Mouse (Mus musculus): ENCODE data around the gene C2cd5. TPM values are rescaled to one million over a fixed set of nuclear protein-coding genes. Genes with fewer than 3 reads are reported as not detected.

The C2cd5 gene
- polyA plus RNA-seq, 1 experiment from 2014 or later, result 39.0 TPM

- no peaks in the 10 kb centered on the region for H3K9me3 ChIP-seq (ENCODE audit: control insufficient read depth, low read length)
- ATAC-seq, result no peak
- 86% methylated on average over 9 of the region's 9 CpGs for WGBS
- no peak overlapping the region for H3K4me3 ChIP-seq (ENCODE audit: low read length)
- H3K4me2 ChIP-seq (ENCODE audit: low read length), result no peak overlapping the region
- no peaks in the 10 kb centered on the region; the same call in 1 of the 2 replicates for H3K4me1 ChIP-seq (ENCODE audit: control insufficient read depth, insufficient read depth, low read depth, low read length)
- H3K27ac ChIP-seq (ENCODE audit: low read depth, low read length), result no peak overlapping the region
- no peak overlapping the region for H3K9ac ChIP-seq (ENCODE audit: low read depth, low read length)
- no peaks in the 10 kb centered on the region for H3K27me3 ChIP-seq (replicated peaks; ENCODE audit: control insufficient read depth, insufficient read depth, low read length)
- H3K36me3 ChIP-seq (ENCODE audit: control insufficient read depth, insufficient read depth, low read length), result no peaks in the 10 kb centered on the region
Observed at GRCm38 (mm10) chr6:143140884-143141283, 40.9 kb upstream of the C2cd5 start.

DNA sequence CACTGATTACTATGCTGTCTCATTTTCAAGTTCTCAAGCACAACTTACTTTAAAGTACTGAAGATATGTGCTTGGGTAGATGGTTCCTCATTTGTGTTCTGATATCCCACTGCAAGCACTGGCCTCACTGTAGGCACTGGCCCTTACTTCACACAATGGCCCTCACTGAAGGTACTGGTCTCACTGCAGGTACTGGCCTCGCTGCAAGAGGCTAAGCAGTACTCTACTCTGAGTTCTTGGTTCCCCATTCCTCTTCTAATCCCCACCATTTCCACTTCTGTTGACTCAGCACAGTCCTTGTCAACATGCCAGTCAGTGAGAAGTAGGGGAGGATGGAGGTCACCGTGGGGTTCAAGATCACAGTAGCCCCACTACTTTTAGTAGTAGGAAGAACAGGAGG, 39.5 kb upstream of the C2cd5 start:
- 96% methylated on average over 2 of the region's 2 CpGs for WGBS
- Histone ChIP-seq H3K27ac (ENCODE audit: low read depth, low read length) (no peak overlapping the region), H3K4me3 (ENCODE audit: low read length) (no peak overlapping the region), H3K36me3 (ENCODE audit: control insufficient read depth, insufficient read depth, low read length) (no peaks in the 10 kb centered on the region), H3K4me2 (ENCODE audit: low read length) (no peak overlapping the region), H3K4me1 (ENCODE audit: control insufficient read depth, insufficient read depth, low read depth, low read length) (no peaks in the 10 kb centered on the region; the same call in 1 of the 2 replicates), H3K27me3 (replicated peaks; ENCODE audit: control insufficient read depth, insufficient read depth, low read length) (no peaks in the 10 kb centered on the region), H3K9me3 (ENCODE audit: control insufficient read depth, low read length) (no peaks in the 10 kb centered on the region), H3K9ac (ENCODE audit: low read depth, low read length) (no peak overlapping the region)
- ATAC-seq, result no peak

GRCm38 (mm10) chr6:143137341-143137740, 37.4 kb upstream of the C2cd5 start:
- 82% methylated on average over 5 of the region's 5 CpGs for WGBS
- Histone ChIP-seq H3K4me2 (ENCODE audit: low read length) (no peak overlapping the region), H3K27ac (ENCODE audit: low read depth, low read length) (no peak overlapping the region)

GRCm38 (mm10) chr6:143136688-143137087, 36.7 kb upstream of the C2cd5 start:
- Histone ChIP-seq H3K9me3 (ENCODE audit: control insufficient read depth, low read length) (no peaks in the 10 kb centered on the region), H3K36me3 (ENCODE audit: control insufficient read depth, insufficient read depth, low read length) (no peaks in the 10 kb centered on the region), H3K4me3 (ENCODE audit: low read length) (no peak overlapping the region), H3K27ac (ENCODE audit: low read depth, low read length) (no peak overlapping the region), H3K4me2 (ENCODE audit: low read length) (no peak overlapping the region), H3K27me3 (replicated peaks; ENCODE audit: control insufficient read depth, insufficient read depth, low read length) (no peaks in the 10 kb centered on the region), H3K4me1 (ENCODE audit: control insufficient read depth, insufficient read depth, low read depth, low read length) (no peaks in the 10 kb centered on the region), H3K9ac (ENCODE audit: low read depth, low read length) (no peak overlapping the region)
- ATAC-seq, result no peak
- WGBS, result 97% methylated on average over 7 of the region's 7 CpGs

More at GRCm38 (mm10) chr6:143137341-143137740, 37.4 kb upstream of the C2cd5 start:
- no peak overlapping the region for H3K9ac ChIP-seq (ENCODE audit: low read depth, low read length)
- H3K4me3 ChIP-seq (ENCODE audit: low read length), result no peak overlapping the region
- no peaks in the 10 kb centered on the region for H3K9me3 ChIP-seq (ENCODE audit: control insufficient read depth, low read length)
- no peaks in the 10 kb centered on the region for H3K36me3 ChIP-seq (ENCODE audit: control insufficient read depth, insufficient read depth, low read length)
- no peaks in the 10 kb centered on the region for H3K27me3 ChIP-seq (replicated peaks; ENCODE audit: control insufficient read depth, insufficient read depth, low read length)
- no peaks in the 10 kb centered on the region for H3K4me1 ChIP-seq (ENCODE audit: control insufficient read depth, insufficient read depth, low read depth, low read length)
- ATAC-seq, result no peak

GRCm38 (mm10) chr6:143135097-143135496, 35.2 kb upstream of the C2cd5 start:
- Histone ChIP-seq H3K4me3 (ENCODE audit: low read length) (no peak overlapping the region), H3K4me1 (ENCODE audit: control insufficient read depth, insufficient read depth, low read depth, low read length) (no peaks in the 10 kb centered on the region), H3K36me3 (ENCODE audit: control insufficient read depth, insufficient read depth, low read length) (no peaks in the 10 kb centered on the region), H3K9me3 (ENCODE audit: control insufficient read depth, low read length) (peaks cover 2% of the 10 kb centered on the region; the same call in 1 of the 2 replicates), H3K27me3 (replicated peaks; ENCODE audit: control insufficient read depth, insufficient read depth, low read length) (no peaks in the 10 kb centered on the region), H3K4me2 (ENCODE audit: low read length) (no peak overlapping the region), H3K9ac (ENCODE audit: low read depth, low read length) (no peak overlapping the region), H3K27ac (ENCODE audit: low read depth, low read length) (no peak overlapping the region)
- ATAC-seq, result no peak
- WGBS, result 83% methylated on average over 13 of the region's 13 CpGs

- H3K4me3 ChIP-seq (ENCODE audit: low read length), result no peak overlapping the region
- no peak overlapping the region for H3K4me2 ChIP-seq (ENCODE audit: low read length)
- H3K4me1 ChIP-seq (ENCODE audit: control insufficient read depth, insufficient read depth, low read depth, low read length), result no peaks in the 10 kb centered on the region
- H3K9me3 ChIP-seq (ENCODE audit: control insufficient read depth, low read length), result peaks cover 2% of the 10 kb centered on the region; the same call in 1 of the 2 replicates
- ATAC-seq, result no peak
- no peak overlapping the region for H3K9ac ChIP-seq (ENCODE audit: low read depth, low read length)
- H3K27ac ChIP-seq (ENCODE audit: low read depth, low read length), result no peak overlapping the region
- no peaks in the 10 kb centered on the region for H3K27me3 ChIP-seq (replicated peaks; ENCODE audit: control insufficient read depth, insufficient read depth, low read length)
- H3K36me3 ChIP-seq (ENCODE audit: control insufficient read depth, insufficient read depth, low read length), result no peaks in the 10 kb centered on the region
- WGBS, result 71% methylated on average over 2 of the region's 2 CpGs
Observed at GRCm38 (mm10) chr6:143133150-143133549, 33.2 kb upstream of the C2cd5 start.

DNA sequence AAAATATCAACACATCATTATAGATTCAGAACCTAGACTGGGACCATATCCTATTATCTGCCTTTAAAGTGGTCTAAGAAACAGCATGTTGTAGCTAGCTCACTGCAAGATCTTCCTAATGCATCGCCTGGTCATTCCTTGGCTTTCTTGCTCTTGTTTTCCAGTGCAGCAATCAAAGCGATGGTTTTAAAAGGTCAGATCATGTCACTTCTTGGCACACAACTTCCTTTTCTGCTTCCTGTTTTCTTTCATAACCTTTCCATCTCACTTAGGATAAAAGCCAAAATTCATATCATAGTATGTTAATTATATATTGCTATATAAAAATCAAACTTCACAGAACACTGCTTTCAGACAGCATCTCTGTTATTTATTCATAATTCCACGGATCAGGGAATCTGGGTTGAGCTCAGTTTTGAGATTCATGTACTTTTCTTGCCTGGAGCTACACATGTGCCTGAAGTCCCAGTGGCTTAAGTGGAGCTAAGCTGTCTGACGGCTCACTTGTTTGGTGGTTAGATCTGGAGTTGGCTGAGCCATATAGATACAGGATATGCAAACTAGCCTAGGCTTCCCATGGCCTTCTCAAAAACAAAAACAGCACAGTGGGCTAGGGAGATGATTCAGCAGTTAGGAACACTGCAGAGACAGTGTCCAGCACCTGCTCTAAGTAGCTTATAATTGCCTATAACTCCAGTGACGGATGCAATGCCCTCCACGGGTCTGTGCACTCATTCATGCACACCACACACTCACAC, 32.1 kb upstream of the C2cd5 start:
- Histone ChIP-seq H3K4me1 (ENCODE audit: control insufficient read depth, insufficient read depth, low read depth, low read length) (no peaks in the 10 kb centered on the region), H3K4me2 (ENCODE audit: low read length) (no peak overlapping the region), H3K27me3 (replicated peaks; ENCODE audit: control insufficient read depth, insufficient read depth, low read length) (no peaks in the 10 kb centered on the region), H3K9me3 (ENCODE audit: control insufficient read depth, low read length) (peaks cover 2% of the 10 kb centered on the region; the same call in 1 of the 2 replicates), H3K27ac (ENCODE audit: low read depth, low read length) (no peak overlapping the region), H3K4me3 (ENCODE audit: low read length) (no peak overlapping the region), H3K36me3 (ENCODE audit: control insufficient read depth, insufficient read depth, low read length) (no peaks in the 10 kb centered on the region), H3K9ac (ENCODE audit: low read depth, low read length) (no peak overlapping the region)
- ATAC-seq, result no peak
- WGBS, result 67% methylated on average over 6 of the region's 6 CpGs

DNA sequence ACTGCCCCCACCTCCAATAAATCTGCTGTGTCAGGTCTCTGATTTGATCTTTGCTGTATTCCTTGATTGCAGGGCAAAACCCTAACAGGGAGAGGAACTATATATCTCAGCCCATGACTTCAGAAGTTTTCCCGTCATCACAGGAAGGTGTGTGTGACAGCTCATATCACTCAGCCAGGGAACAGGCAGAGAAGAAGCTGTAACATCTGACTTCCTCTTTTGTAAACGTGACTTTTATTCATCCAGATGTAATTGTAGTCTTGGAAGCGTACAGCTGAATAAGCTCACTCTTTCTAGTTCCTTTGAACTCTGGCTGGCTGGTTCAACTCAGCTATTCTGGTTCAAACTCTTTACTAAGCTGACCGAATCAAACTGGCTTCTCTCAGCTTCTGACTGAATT, 30.5 kb upstream of the C2cd5 start:
- Histone ChIP-seq H3K27me3 (replicated peaks; ENCODE audit: control insufficient read depth, insufficient read depth, low read length) (no peaks in the 10 kb centered on the region), H3K9ac (ENCODE audit: low read depth, low read length) (no peak overlapping the region), H3K4me1 (ENCODE audit: control insufficient read depth, insufficient read depth, low read depth, low read length) (no peaks in the 10 kb centered on the region), H3K9me3 (ENCODE audit: control insufficient read depth, low read length) (peaks cover 2% of the 10 kb centered on the region; the same call in 1 of the 2 replicates), H3K36me3 (ENCODE audit: control insufficient read depth, insufficient read depth, low read length) (no peaks in the 10 kb centered on the region), H3K4me3 (ENCODE audit: low read length) (no peak overlapping the region), H3K27ac (ENCODE audit: low read depth, low read length) (no peak overlapping the region), H3K4me2 (ENCODE audit: low read length) (no peak overlapping the region)
- WGBS, result 86% methylated on average over 4 of the region's 4 CpGs
- no peak for ATAC-seq

DNA sequence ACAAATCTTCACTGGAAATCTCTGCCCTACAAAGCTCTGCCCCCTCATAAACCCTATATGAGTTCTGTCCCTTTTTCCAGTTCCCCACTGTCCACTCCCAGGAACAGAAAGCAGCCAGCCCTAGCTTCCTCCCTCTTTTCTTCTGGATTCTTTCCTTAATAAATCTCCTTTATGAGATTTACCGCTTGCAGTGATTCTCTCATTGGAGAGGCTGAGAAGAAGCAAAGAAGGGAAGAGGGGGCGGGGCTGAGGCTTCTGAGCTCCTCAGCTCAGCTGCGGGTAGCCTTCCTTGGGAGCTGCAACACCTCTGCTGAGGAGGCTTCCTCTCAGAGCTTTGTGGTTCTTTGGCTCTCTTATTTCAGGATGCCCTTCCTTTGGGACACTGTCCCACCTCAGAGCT, 30.0 kb upstream of the C2cd5 start:
- Histone ChIP-seq H3K27ac (ENCODE audit: low read depth, low read length) (no peak overlapping the region), H3K4me1 (ENCODE audit: control insufficient read depth, insufficient read depth, low read depth, low read length) (no peaks in the 10 kb centered on the region), H3K4me3 (ENCODE audit: low read length) (no peak overlapping the region), H3K4me2 (ENCODE audit: low read length) (no peak overlapping the region), H3K36me3 (ENCODE audit: control insufficient read depth, insufficient read depth, low read length) (no peaks in the 10 kb centered on the region), H3K9ac (ENCODE audit: low read depth, low read length) (no peak overlapping the region), H3K9me3 (ENCODE audit: control insufficient read depth, low read length) (peaks cover 2% of the 10 kb centered on the region; the same call in 1 of the 2 replicates), H3K27me3 (replicated peaks; ENCODE audit: control insufficient read depth, insufficient read depth, low read length) (no peaks in the 10 kb centered on the region)
- no peak for ATAC-seq
- 82% methylated on average over 3 of the region's 3 CpGs for WGBS
